Mouse (Mus musculus) midbrain, embryonic 12.5 days (tissue): ENCODE data around the gene Rec8. TPM values are rescaled to one million over a fixed set of nuclear protein-coding genes. Genes with fewer than 3 reads are reported as not detected.
A peak's percentile ranks its signal among the peaks of the same experiment; 100 is the strongest.

Experiments
- ATAC-seq: fragments of 200-750 bp; cut with Nextera tagmentation; 2 replicates; pipeline ENCODE4 v1.8.0; 2017; ENCODE audit warnings: low read depth, moderate TSS enrichment, moderate library complexity; ENCODE audit not compliant: low FRiP score
- H3K27ac ChIP-seq: fragments of 300-500 bp; sonication (generic); replicated peaks from 2 replicates; pipeline ENCODE4 v1.5.1; 2016; ENCODE audit warnings: mild to moderate bottlenecking
- H3K27me3 ChIP-seq: fragments of 300-500 bp; sonication (generic); 2 replicates; pipeline ENCODE4 v1.6.1; 2016; ENCODE audit warnings: mild to moderate bottlenecking
- H3K36me3 ChIP-seq: fragments of 300-500 bp; sonication (generic); 2 replicates; pipeline ENCODE4 v1.6.1; 2016
- H3K4me1 ChIP-seq: fragments of 300-500 bp; sonication (generic); 2 replicates; pipeline ENCODE4 v1.6.1; 2016
- H3K4me2 ChIP-seq: fragments of 300-500 bp; sonication (generic); replicated peaks from 2 replicates; pipeline ENCODE4 v1.6.1; 2016; ENCODE audit warnings: mild to moderate bottlenecking, moderate library complexity
- H3K4me3 ChIP-seq: fragments of 300-500 bp; sonication (generic); 2 replicates; pipeline ENCODE4 v1.5.1; 2016; ENCODE audit warnings: mild to moderate bottlenecking
- H3K9ac ChIP-seq: fragments of 300-500 bp; sonication (generic); replicated peaks from 2 replicates; pipeline ENCODE4 v1.6.1; 2016; ENCODE audit warnings: mild to moderate bottlenecking, moderate library complexity
- H3K9me3 ChIP-seq: fragments of 300-500 bp; sonication (generic); 2 replicates; pipeline ENCODE4 v1.6.1; 2016; ENCODE audit warnings: mild to moderate bottlenecking
- WGBS: fragments of 180-500 bp; shearing (Covaris S2); methylation state at CpG from one replicate; pipeline ENCODE4 v1.1.7; 2016; 5-methylcytosine and 5-hydroxymethylcytosine counted together
- polyA plus RNA-seq: library from polyadenylated mRNA; unstranded; fragments of >200 nt; fragmentation: Nextera tagmentation; extraction: Ambion mirVana; gene quantifications from 2 replicates; pipeline ENCODE4 v1.2.1, GENCODE M21; 2016

Gene Rec8
- polyA plus RNA-seq, 1 experiment from 2014 or later: 6.6 TPM

DNA sequence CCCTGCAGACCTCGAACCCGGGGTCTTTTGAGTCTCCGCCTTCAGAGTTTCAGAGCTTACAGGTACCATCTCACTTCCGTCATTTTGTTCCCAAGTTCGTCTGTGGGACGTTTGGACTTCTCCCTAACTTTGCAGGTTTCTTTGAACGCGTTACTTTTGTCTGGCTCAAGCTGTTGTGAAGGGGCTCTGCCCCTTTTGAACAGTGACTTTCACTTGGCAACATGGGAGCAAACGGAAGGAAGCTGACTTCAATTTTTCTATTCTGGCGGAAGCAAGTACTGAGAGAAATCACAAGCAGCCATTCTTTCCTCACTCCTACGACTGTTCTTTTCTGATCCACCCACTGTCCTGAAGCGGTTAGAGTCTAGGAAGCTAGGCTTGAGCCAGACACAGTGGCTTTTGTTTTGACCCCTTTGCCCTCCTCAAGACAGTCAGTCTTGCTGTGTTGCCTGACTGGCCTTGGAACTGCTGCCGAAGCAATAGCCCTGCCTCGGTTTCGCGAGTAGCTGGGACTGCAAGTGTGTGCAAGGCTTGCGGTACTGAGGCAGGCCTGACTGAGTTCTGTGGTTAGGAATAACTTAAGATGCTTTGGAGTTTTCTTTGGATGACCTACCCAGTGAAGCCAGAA is 26.5 kb downstream of the Rec8 start:
- Histone ChIP-seq H3K4me2 (peak overlapping the region; percentile 77), H3K36me3 (peaks cover 30% of the 10 kb centered on the region), H3K27me3 (no peaks in the 10 kb centered on the region), H3K27ac (no peak overlapping the region), H3K9ac (peak overlapping the region; percentile 89), H3K4me1 (peaks cover 21% of the 10 kb centered on the region), H3K9me3 (no peaks in the 10 kb centered on the region), H3K4me3 (peak overlapping the region; percentile 95)
- 34% methylated on average over 17 of the region's 17 CpGs for WGBS
- ATAC-seq: no peak

DNA sequence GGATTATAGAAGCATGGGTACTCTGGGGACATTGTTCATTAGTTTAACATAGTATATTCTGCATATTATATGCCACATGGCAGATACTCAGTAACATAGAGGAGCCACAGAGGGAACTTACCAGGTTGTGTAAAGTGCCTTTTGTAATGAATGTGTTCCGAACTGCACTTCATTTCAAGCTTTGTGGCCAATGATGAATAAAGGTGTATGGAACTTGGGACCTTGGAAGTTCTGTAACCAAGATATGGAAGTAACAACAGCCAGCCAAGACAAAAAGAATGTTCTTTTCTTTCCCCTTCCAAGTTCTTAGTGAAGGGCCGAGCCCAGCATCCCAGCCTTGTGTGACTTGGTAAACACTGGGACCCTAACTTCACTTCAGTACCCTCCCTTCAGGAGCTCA is 32.0 kb downstream of the Rec8 start, which contains the start of gene Tssk4:
TSS of gene Tssk4 (plus strand) at position 301 of the 400 bp plus-strand sequence.
- Histone ChIP-seq H3K27ac (no peak within 1 kb of the TSS), H3K27me3 (no peaks in the 10 kb centered on the region), H3K9ac (no peak within 1 kb of the TSS), H3K4me1 (peaks cover 4% of the 10 kb centered on the region), H3K9me3 (no peaks in the 10 kb centered on the region), H3K4me2 (no peak within 1 kb of the TSS), H3K4me3 (no peak within 1 kb of the TSS), H3K36me3 (0 out of 2 replicates have a peak, but pooled peaks cover 7% of the 10 kb centered on the region)
- WGBS: 92% methylated on average over 2 of the region's 2 CpGs
- ATAC-seq: no peak

DNA sequence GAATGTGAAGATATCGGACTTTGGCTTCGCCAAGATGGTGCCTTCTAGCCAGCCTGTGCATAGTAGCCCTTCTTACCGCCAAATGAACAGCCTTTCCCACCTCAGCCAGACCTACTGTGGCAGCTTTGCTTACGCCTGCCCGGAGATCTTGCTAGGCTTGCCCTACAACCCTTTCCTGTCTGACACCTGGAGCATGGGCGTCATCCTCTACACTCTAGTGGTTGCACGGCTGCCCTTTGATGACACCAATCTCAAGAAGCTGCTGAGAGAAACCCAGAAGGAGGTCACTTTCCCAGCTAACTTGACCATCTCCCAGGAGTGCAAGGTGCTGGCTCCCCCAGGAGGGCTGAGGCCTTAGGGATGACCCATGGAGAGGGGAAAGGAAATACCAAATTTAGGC is 33.7 kb downstream of the Rec8 start:
- Histone ChIP-seq H3K4me2 (no peak overlapping the region), H3K27me3 (no peaks in the 10 kb centered on the region), H3K9me3 (no peaks in the 10 kb centered on the region), H3K9ac (no peak overlapping the region), H3K4me1 (no peaks in the 10 kb centered on the region), H3K4me3 (no peak overlapping the region), H3K36me3 (0 out of 2 replicates have a peak, but pooled peaks cover 2% of the 10 kb centered on the region), H3K27ac (no peak overlapping the region)
- 93% methylated on average over 7 of the region's 7 CpGs for WGBS
- ATAC-seq: no peak

DNA sequence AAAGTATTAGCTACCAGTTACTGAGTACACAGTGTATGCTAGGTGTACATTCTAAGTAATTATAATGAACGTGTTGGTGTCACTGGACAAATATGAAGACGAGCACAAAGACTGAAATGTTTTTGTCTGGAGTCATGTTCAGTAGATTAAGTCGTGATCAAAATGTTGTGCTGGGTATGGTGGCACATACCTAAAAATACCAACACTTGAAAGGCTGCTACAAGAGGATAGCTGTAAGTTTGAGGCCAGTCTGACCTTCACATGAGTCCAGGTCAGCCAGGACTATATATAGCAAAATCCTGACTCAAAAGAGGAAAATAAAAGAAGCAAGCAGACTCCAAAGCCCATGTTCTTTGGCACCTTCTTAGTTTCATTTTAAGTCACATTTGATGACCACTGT is 39.1 kb downstream of the Rec8 start:
- H3K9ac ChIP-seq: no peak overlapping the region
- H3K36me3 ChIP-seq: peaks cover 22% of the 10 kb centered on the region
- WGBS: 92% methylated on average over 3 of the region's 3 CpGs
- no peak for ATAC-seq
- no peak overlapping the region for H3K4me3 ChIP-seq
- no peak overlapping the region for H3K27ac ChIP-seq
- 0 out of 2 replicates have a peak, but pooled peaks cover 3% of the 10 kb centered on the region for H3K4me1 ChIP-seq
- H3K4me2 ChIP-seq: no peak overlapping the region
- no peaks in the 10 kb centered on the region for H3K27me3 ChIP-seq
- no peaks in the 10 kb centered on the region for H3K9me3 ChIP-seq

- H3K9ac ChIP-seq: no peak overlapping the region
- ATAC-seq: no peak
- 93% methylated on average over 5 of the region's 5 CpGs for WGBS
- H3K4me1 ChIP-seq: 0 out of 2 replicates have a peak, but pooled peaks cover 3% of the 10 kb centered on the region
- no peak overlapping the region for H3K27ac ChIP-seq
- H3K27me3 ChIP-seq: no peaks in the 10 kb centered on the region
- H3K9me3 ChIP-seq: no peaks in the 10 kb centered on the region
- H3K4me3 ChIP-seq: no peak overlapping the region
- peaks cover 31% of the 10 kb centered on the region for H3K36me3 ChIP-seq
- no peak overlapping the region for H3K4me2 ChIP-seq
Observed at GRCm38 (mm10) chr14:55658011-55658410, 40.2 kb downstream of the Rec8 start.

- peak within 1 kb of the TSS; percentile 68 for H3K9ac ChIP-seq
- 0 out of 2 replicates have a peak, but pooled peaks cover 3% of the 10 kb centered on the region for H3K4me1 ChIP-seq
- peak within 1 kb of the TSS; percentile 58 for H3K4me2 ChIP-seq
- H3K9me3 ChIP-seq: no peaks in the 10 kb centered on the region
- no peaks in the 10 kb centered on the region for H3K27me3 ChIP-seq
- H3K36me3 ChIP-seq: peaks cover 39% of the 10 kb centered on the region
- H3K4me3 ChIP-seq: peak within 1 kb of the TSS; percentile 75
- H3K27ac ChIP-seq: peak within 1 kb of the TSS; percentile 65
- ATAC-seq: peak; percentile 92
- WGBS: under 1% methylated on average over 39 of the region's 39 CpGs
Observed at GRCm38 (mm10) chr14:55659960-55660573, 42.2 kb downstream of the Rec8 start, which contains the start of gene Mdp1. Gene Mdp1 (minus strand): TSS chr14:55660508.

GRCm38 (mm10) chr14:55660636-55661035 is 42.8 kb downstream of the Rec8 start:
- Histone ChIP-seq H3K27ac (peak overlapping the region; percentile 65; the same call in 1 of the 2 replicates), H3K36me3 (peaks cover 39% of the 10 kb centered on the region), H3K9me3 (no peaks in the 10 kb centered on the region), H3K4me3 (peak overlapping the region; percentile 75), H3K27me3 (no peaks in the 10 kb centered on the region), H3K4me1 (0 out of 2 replicates have a peak, but pooled peaks cover 3% of the 10 kb centered on the region), H3K9ac (no peak overlapping the region), H3K4me2 (peak overlapping the region; percentile 58)
- 0 out of 2 replicates have a peak, but pooled peaks have one; percentile 10 for ATAC-seq
- 43% methylated on average over 2 of the region's 2 CpGs for WGBS

GRCm38 (mm10) chr14:55671486-55671832 is 53.6 kb downstream of the Rec8 start:
- H3K4me1 ChIP-seq: peaks cover 25% of the 10 kb centered on the region
- no peaks in the 10 kb centered on the region for H3K9me3 ChIP-seq
- H3K36me3 ChIP-seq: peaks cover 20% of the 10 kb centered on the region
- WGBS: under 1% methylated on average over 12 of the region's 12 CpGs
- H3K4me2 ChIP-seq: peak overlapping the region; percentile 98
- H3K4me3 ChIP-seq: peak overlapping the region; percentile 64
- peak overlapping the region; percentile 93 for H3K9ac ChIP-seq
- ATAC-seq: peak; percentile 53
- no peaks in the 10 kb centered on the region for H3K27me3 ChIP-seq
- peak overlapping the region; percentile 81 for H3K27ac ChIP-seq

- H3K4me3 ChIP-seq: peak within 1 kb of the TSS; percentile 64
- peak within 1 kb of the TSS; percentile 98 for H3K4me2 ChIP-seq
- H3K27ac ChIP-seq: peak within 1 kb of the TSS; percentile 81
- H3K27me3 ChIP-seq: no peaks in the 10 kb centered on the region
- peak within 1 kb of the TSS; percentile 93 for H3K9ac ChIP-seq
- H3K9me3 ChIP-seq: no peaks in the 10 kb centered on the region
- peaks cover 25% of the 10 kb centered on the region for H3K4me1 ChIP-seq
- peak; percentile 98 for ATAC-seq
- under 1% methylated on average over 38 of the region's 38 CpGs for WGBS
- peaks cover 22% of the 10 kb centered on the region for H3K36me3 ChIP-seq
Observed at GRCm38 (mm10) chr14:55671833-55672740, 54.2 kb downstream of the Rec8 start, which contains the start of the genes Gmpr2 and Nedd8. Gene Gmpr2 (plus strand): TSS chr14:55671941. Gene Nedd8 (minus strand): TSS chr14:55672124.

- Histone ChIP-seq H3K36me3 (peaks cover 26% of the 10 kb centered on the region), H3K9me3 (no peaks in the 10 kb centered on the region), H3K9ac (peak overlapping the region; percentile 29), H3K27me3 (no peaks in the 10 kb centered on the region), H3K4me1 (peaks cover 25% of the 10 kb centered on the region), H3K4me2 (peak overlapping the region; percentile 98), H3K27ac (0 out of 2 replicates have a peak overlapping the region, but pooled peaks have one; percentile 81), H3K4me3 (peak overlapping the region; percentile 64)
- 83% methylated on average over 7 of the region's 7 CpGs for WGBS
- ATAC-seq: no peak
Observed at GRCm38 (mm10) chr14:55672741-55673060, 54.9 kb downstream of the Rec8 start.
